ENCODE assay signal across 12 mouse cellular contexts in genomic region chr2:158683038-158683413, GRCm38 (mm10). TPM values are rescaled to one million over a fixed set of nuclear protein-coding genes. Genes with fewer than 3 reads are reported as not detected.
DNase-seq lines count a peak whose midpoint lies in the region; ATAC-seq and TF ChIP-seq lines count a peak whose summit lies in the region.
"Had no signal": no experiment of that assay in that cellular context is flagged by ENCODE, and none has a peak within 500 bp of the region (broad histone marks: within the 10 kb centered on the region; RNA-seq: fewer than 3 reads in every experiment).

No protein-coding gene starts in this region.

- no peaks in the 10 kb centered on the region for H3K27me3 ChIP-seq in forebrain, postnatal 0 days (ENCODE audit: insufficient read depth, low read length)
- no peaks in the 10 kb centered on the region for H3K27me3 ChIP-seq in forebrain, embryonic 10.5 days (ENCODE audit: poor library complexity, severe bottlenecking)
- no peaks in the 10 kb centered on the region for H3K27me3 ChIP-seq in lung, embryonic 15.5 days
- H3K27me3 ChIP-seq in embryonic facial prominence, embryonic 11.5 days (ENCODE audit: control insufficient read depth, insufficient read depth, low read length): no peaks in the 10 kb centered on the region

- H3K9ac ChIP-seq in forebrain, postnatal 0 days: no peak overlapping the region
- no peak overlapping the region for H3K9ac ChIP-seq in lung, embryonic 15.5 days
- H3K9ac ChIP-seq in embryonic facial prominence, embryonic 11.5 days (replicated peaks; ENCODE audit: low read length): no peak overlapping the region

- H3K4me3 ChIP-seq in forebrain, postnatal 0 days (ENCODE audit: low read depth, low read length): no peak overlapping the region
- H3K4me3 ChIP-seq in forebrain, embryonic 10.5 days: no peak overlapping the region
- H3K4me3 ChIP-seq in lung, embryonic 15.5 days: no peak overlapping the region
- H3K4me3 ChIP-seq in embryonic facial prominence, embryonic 11.5 days (ENCODE audit: low read depth, low read length): no peak overlapping the region

- peaks cover 6% of the 10 kb centered on the region; the same call in 1 of the 2 replicates for H3K4me1 ChIP-seq in forebrain, postnatal 0 days (ENCODE audit: insufficient read depth)
- H3K4me1 ChIP-seq in forebrain, embryonic 10.5 days: peaks cover 60% of the 10 kb centered on the region
- H3K4me1 ChIP-seq in lung, embryonic 15.5 days: peaks cover 36% of the 10 kb centered on the region
- no peaks in the 10 kb centered on the region for H3K4me1 ChIP-seq in embryonic facial prominence, embryonic 11.5 days (ENCODE audit: control insufficient read depth, insufficient read depth, low read length)

- DNase-seq in forebrain, postnatal 0 days: no peak
- DNase-seq in forebrain, embryonic 10.5 days (ENCODE audit: extremely low spot score, low spot score): no peak
- DNase-seq in lung, postnatal 36 days: no peak
- peak; percentile 48 for DNase-seq in embryonic facial prominence, embryonic 11.5 days (ENCODE audit: low spot score)
- DNase-seq in naive thymus-derived CD4-positive, alpha-beta T cell, adult 2 months (ENCODE audit: low read depth): peak; percentile 44
- DNase-seq in layer of hippocampus, adult 9-11 months: no peak
- DNase-seq in adrenal gland, adult 2 months: no peak
- DNase-seq: adrenal gland, postnatal 36 days; cerebellum, adult 9-10 months; thymus, postnatal 36 days had no signal

- no peak overlapping the region for H3K27ac ChIP-seq in forebrain, postnatal 0 days (ENCODE audit: low read depth, low read length)
- no peak overlapping the region for H3K27ac ChIP-seq in forebrain, embryonic 10.5 days
- H3K27ac ChIP-seq in lung, embryonic 15.5 days: 0 out of 2 replicates have a peak overlapping the region, but pooled peaks have one; percentile 51
- no peak overlapping the region for H3K27ac ChIP-seq in embryonic facial prominence, embryonic 11.5 days (replicated peaks; ENCODE audit: low read depth, low read length)

- no peaks in the 10 kb centered on the region for H3K9me3 ChIP-seq in forebrain, postnatal 0 days (ENCODE audit: low read length)
- no peaks in the 10 kb centered on the region for H3K9me3 ChIP-seq in forebrain, embryonic 10.5 days
- H3K9me3 ChIP-seq in lung, embryonic 15.5 days: no peaks in the 10 kb centered on the region
- no peaks in the 10 kb centered on the region for H3K9me3 ChIP-seq in embryonic facial prominence, embryonic 11.5 days (replicated peaks; ENCODE audit: control insufficient read depth, low read length)

- peak; percentile 53 for ATAC-seq in forebrain, postnatal 0 days
- ATAC-seq in lung, embryonic 15.5 days (ENCODE audit: borderline replicate concordance, extremely low read depth, low FRiP score, low TSS enrichment): no peak
- no peak for ATAC-seq in embryonic facial prominence, embryonic 11.5 days (replicated peaks; ENCODE audit: insufficient number of reproducible peaks, low FRiP score, low TSS enrichment, low read depth)
- ATAC-seq: intestine, embryonic 16.5 days had no signal

- 24% methylated on average over 4 of the region's 4 CpGs for WGBS in forebrain, postnatal 0 days
- 31% methylated on average over 4 of the region's 4 CpGs for WGBS in forebrain, embryonic 10.5 days
- WGBS in lung, embryonic 15.5 days: 12% methylated on average over 4 of the region's 4 CpGs
- 10% methylated on average over 4 of the region's 4 CpGs for WGBS in embryonic facial prominence, embryonic 11.5 days

- no peak for TF ChIP-seq CTCF in forebrain, postnatal 0 days (IDR thresholded peaks at IDR 0.05; ENCODE audit: low read depth)

- no peak overlapping the region for H3K4me2 ChIP-seq in forebrain, postnatal 0 days (ENCODE audit: low read depth)
- no peak overlapping the region for H3K4me2 ChIP-seq in lung, embryonic 15.5 days
- H3K4me2 ChIP-seq in embryonic facial prominence, embryonic 11.5 days (ENCODE audit: low read depth, low read length): no peak overlapping the region

- H3K36me3 ChIP-seq in forebrain, postnatal 0 days (ENCODE audit: insufficient read depth): no peaks in the 10 kb centered on the region
- no peaks in the 10 kb centered on the region for H3K36me3 ChIP-seq in forebrain, embryonic 10.5 days (replicated peaks)
- H3K36me3 ChIP-seq in lung, embryonic 15.5 days: no peaks in the 10 kb centered on the region
- no peaks in the 10 kb centered on the region for H3K36me3 ChIP-seq in embryonic facial prominence, embryonic 11.5 days (replicated peaks; ENCODE audit: control insufficient read depth, insufficient read depth, low read depth, low read length)

RNA-seq across cellular contexts. Expression of gene Ppp1r16b, which starts 17.8 kb away (rescaled TPM):
- 25.2 and 27.2 TPM in 2 replicates for total RNA-seq in forebrain, postnatal 0 days (2014; rRNA removed)
- 23.1 and 28.4 TPM in 2 replicates for polyA plus RNA-seq in forebrain, postnatal 0 days (2015; fragmentation: Nextera tagmentation; extraction: Ambion mirVana)
- polyA plus RNA-seq in forebrain, embryonic 10.5 days (2016; fragmentation: Nextera tagmentation; extraction: Ambion mirVana): 2.2 and 2.3 TPM in 2 replicates
- 16.7 and 20.2 TPM in 2 replicates for polyA plus RNA-seq in lung, embryonic 15.5 days (2015; fragmentation: Nextera tagmentation; extraction: Ambion mirVana)
- polyA plus RNA-seq in embryonic facial prominence, embryonic 11.5 days (2014; fragmentation: Nextera tagmentation; extraction: Ambion mirVana): 2.2 and 2.3 TPM in 2 replicates
- total RNA-seq in adrenal gland, adult 2 months (2021): 10 to 100 TPM in 1 of 2 experiments, 1 to 10 TPM in 1; 9.3 to 13.3 TPM
- 3.3 and 4.1 TPM in 2 replicates for polyA plus RNA-seq in adrenal gland, adult 2 months (2012; rRNA removed)

RNA-seq across cellular contexts. Expression of gene Actr5, which starts 58.3 kb away (rescaled TPM):
- 16.5 and 30.8 TPM in 2 replicates for total RNA-seq in forebrain, postnatal 0 days (2014; rRNA removed)
- 8.0 and 8.2 TPM in 2 replicates for polyA plus RNA-seq in forebrain, postnatal 0 days (2015; fragmentation: Nextera tagmentation; extraction: Ambion mirVana)
- polyA plus RNA-seq in forebrain, embryonic 10.5 days (2016; fragmentation: Nextera tagmentation; extraction: Ambion mirVana): 14.1 and 17.0 TPM in 2 replicates
- 10.1 and 11.1 TPM in 2 replicates for polyA plus RNA-seq in lung, embryonic 15.5 days (2015; fragmentation: Nextera tagmentation; extraction: Ambion mirVana)
- polyA plus RNA-seq in embryonic facial prominence, embryonic 11.5 days (2014; fragmentation: Nextera tagmentation; extraction: Ambion mirVana): 15.8 and 16.5 TPM in 2 replicates
- total RNA-seq in adrenal gland, adult 2 months (2021): 10 to 100 TPM in 1 of 2 experiments, 1 to 10 TPM in 1; 9.1 to 10.1 TPM
- polyA plus RNA-seq in adrenal gland, adult 2 months (2012; rRNA removed): 7.1 and 9.0 TPM in 2 replicates

Comparison
In these comparisons a context has a peak if more than half of its experiments do, and no peak if none do; other contexts are left out.
1. DNase-seq: peak in embryonic facial prominence, embryonic 11.5 days (single experiment) and naive thymus-derived CD4-positive, alpha-beta T cell, adult 2 months (single experiment); none in forebrain, postnatal 0 days (single experiment), forebrain, embryonic 10.5 days (single experiment), lung, postnatal 36 days (single experiment), layer of hippocampus, adult 9-11 months (single experiment) and adrenal gland, adult 2 months (single experiment).